Mouse (Mus musculus) cerebellum, postnatal 14 days (tissue): ENCODE measurements around the gene Isca1.
"Not testable (repeated sequence)": the region's sequence is repeated elsewhere in the genome, so short reads cannot be mapped to it uniquely, and the experiment has no call there.

ENCODE experiments used
- DNase-seq, 2 experiments: peaks; one replicate each; pipeline ENCODE4 v3.0.0; 2021; ENCODE audit warnings: mixed read lengths in 2 of 2

Gene Isca1

DNA sequence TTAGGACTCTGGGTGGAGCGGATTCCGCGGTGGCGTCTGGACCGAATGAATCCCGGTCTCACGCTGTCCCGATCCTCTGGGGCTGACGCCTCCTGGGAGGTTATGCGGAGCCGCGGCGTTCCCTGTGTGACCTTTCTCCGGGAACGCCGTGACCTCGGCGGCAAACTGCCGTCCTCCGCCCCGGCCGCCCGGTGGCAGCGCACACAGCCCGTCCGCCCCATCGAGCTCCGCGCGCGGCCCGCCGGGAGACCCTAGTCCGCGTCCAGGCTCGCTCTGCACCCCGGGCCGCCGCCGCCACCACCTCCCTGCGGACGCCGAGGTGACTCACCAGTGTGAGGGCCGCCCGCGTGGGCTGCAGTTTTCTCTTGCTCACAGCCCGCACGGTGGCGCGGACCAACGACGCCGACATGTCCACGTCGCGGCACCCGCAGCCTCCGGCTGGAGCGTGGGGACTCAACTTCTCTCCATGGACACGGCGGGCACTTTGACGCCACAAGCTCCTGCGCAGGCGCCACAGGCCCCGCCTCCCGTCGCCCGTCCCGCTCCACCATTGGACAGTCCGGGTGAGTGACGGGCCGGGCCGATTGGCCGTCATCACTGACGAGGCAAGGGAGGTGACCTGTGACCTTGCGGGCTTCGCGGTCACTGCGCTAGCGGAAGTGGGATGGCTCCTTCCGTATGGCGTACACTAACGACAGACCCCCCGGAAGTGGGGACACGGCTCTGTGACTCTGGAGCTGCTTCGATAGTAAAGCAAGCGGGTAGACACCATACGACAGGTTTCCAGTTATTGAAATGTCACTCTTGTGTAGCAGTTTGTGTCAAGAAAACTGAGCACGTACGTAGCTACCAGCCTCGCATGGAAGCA lies at the start of gene Isca1:
Isca1 (minus strand) TSS at position 515 of the 868 bp plus-strand sequence.
- DNase-seq = peak; percentile 99 to 100

DNA sequence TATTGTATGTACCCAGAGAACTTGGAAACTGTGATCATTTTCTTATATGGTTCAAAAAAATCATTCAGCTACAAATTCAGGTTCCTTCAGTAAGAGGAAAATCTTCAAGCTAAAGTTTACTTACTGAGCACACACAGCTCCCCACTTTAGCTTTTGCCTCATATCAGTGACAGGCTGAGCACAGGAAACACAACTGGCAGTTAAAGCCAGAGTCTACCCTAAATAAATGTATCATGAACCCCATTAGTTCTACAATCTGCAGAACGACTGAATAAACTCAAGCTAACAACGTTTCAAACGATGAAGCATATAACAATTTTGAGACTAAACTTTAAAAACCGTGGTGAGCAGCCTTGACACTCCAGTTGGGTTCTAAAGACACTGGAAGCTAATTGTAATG lies 47.7 kb upstream of the Isca1 start:
- no peak for DNase-seq

DNA sequence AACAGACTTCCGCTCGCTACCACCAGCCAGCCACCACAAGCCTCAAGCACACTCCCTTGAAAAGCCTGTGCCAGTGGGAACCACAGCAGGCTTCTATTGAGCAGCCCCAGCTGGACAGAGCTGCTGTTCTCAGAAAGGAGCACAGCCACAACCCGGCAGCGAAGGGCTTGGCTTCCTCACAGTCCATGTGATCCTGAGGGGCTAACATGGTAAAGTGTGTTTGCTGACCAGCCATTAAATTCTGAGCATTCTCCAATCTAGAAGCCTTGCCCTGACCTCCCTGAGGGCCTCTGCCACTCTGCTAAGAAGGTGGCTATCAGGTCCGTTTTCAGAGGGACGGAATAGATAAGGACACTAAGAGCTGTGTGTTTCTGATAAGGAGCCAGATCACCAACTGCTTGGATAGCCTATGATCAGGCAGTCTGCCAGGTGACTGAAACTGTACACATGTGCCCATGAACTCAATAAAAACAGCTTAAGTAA lies 44.5 kb upstream of the Isca1 start:
- DNase-seq = no peak

DNA sequence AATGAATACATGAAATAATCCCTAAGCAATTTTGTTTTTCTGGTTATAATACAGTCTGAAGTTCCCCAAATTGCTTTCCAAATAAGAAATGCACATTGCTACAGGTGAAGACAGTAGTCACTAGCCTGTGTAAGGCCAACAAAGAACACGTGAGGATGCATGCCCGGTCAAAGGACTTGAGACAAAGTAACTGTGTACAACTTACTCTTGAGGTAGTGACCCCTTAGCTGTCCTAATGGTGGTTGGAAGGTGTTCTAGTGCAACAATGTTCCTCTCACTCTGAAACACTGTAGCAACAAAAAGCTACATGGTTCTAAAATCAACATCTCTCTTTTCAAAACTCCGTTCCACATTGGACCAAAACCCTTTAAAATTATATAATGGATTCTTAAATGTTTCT lies 42.0 kb upstream of the Isca1 start:
- DNase-seq = no peak

DNA sequence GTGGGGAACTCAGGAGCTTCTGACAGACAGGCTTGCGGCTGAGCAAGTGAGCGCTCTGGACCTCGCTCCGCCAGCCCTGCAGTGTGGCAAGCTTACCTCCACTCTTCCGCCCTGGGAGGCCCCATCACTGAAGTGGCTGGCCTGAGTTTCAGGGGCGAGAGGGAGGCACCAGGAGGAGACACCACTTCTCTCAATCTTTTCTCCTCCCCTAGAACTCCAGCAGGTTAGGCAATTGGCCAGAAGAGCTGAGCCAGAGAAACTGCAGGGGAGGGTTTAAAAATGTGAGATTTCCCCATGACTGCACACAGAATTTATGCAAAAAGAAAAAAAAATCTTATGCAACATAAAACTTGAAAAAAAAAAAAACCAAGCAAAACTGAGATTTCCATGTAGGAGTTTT lies 31.4 kb upstream of the Isca1 start:
- peak; percentile 35 to 45 for DNase-seq

DNA sequence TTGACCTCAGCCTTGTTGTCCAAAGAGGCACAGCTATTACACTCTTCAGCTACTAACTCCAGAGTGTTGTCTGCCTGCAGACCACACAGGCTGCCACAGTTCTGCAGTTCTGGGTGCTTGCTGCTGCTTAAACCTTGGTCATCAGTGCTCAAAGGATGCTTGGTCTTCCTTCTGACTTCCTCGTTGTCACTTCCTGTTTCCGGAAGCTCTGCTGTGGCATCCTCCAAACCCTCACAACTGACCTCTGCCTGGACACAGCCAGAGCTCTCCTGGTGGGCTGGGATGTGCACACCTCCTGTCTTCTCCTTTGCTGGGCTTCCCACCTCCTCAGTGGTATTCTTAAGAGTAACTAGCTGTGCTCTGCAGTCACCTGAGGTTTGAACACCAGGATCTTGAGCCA lies 30.5 kb upstream of the Isca1 start:
- no peak for DNase-seq

DNA sequence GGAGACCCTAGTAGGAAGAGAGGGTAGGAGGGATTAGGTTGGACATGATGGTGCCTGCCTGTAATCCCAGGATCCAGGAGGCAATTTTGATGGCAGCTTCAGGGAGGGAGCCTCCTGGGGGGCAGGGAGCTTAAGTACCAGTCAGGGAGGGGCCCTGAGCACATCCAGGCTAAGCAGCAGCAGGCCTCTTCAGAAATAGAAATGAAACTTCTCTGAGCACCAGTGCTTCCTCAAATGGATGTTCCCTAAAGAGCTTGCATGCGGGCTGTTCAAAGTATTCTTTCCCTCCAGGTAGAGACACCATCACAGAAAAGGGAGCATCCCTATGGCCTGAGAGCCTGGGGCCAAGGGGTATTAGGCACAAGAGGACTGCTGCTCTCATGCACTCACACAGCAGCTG lies 28.7 kb upstream of the Isca1 start:
- DNase-seq = no peak

DNA sequence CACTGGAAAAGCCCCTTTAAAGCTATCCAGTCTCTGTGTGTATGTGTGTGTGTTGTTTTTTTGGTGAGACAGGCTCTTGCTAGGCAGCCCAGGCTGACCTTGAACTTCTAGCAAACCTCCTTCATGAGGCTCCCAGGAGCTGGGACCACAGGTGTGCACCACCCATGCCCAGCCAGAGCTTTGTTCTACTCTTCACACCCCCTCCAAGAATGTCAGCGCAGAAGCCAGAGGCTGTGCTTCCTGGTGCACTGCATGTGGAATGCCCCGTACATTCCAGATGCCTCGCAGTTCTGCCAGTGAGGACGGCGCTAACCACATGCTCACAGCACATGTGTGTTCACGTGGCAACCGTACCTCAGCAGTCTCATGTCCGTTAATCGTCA lies 26.8 kb upstream of the Isca1 start:
- DNase-seq = no peak

DNA sequence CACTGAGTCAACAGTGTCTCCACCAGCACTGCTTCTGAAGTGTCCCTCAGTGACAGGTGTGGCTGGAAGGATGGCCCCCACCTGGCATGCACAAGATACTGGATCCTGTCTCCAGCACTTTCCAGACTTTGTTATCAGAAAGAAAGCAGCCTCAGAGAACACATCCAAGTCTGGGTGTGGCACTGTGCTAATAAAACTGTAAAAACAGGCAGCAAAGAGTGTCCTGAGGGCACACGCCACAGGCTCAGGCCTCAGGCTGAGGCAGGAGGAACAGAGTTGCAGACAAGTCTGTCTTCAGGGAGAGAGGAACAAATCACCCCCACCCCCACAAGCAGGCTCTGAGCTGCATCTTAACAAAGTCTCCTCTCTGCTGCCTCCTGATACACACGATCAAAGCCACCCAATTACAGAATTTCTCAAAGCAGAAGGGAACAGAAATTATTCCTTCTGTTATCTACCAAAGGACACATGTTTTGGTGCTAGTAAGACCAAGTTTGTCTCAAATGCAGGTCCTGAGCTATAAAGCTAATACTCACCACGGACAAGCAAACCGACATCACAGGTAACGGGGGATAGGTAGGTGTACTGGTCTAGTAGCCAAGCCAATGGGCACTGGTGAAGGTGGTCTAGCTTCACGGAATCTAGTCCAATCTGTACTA lies 26.3 kb upstream of the Isca1 start:
- no peak for DNase-seq

DNA sequence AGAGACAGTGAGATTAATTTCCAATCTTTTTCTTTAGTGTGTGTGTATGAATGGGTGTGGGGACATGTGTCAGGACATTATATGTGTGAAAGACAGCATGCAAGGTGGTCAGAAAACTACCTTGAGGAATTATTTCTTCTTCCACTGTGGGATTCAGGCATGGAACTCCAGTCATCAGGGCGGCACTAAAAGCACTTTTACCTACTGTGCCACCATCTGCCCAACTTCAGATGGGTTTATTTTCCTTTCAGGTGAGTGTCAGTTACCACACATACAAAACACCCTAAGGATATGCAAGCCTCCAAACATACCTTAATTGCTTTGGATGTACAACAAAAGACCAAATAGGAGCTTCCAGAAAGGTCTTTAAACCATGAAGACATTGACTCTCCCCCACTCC lies 25.2 kb upstream of the Isca1 start:
- peak; percentile 26 to 60 for DNase-seq

DNA sequence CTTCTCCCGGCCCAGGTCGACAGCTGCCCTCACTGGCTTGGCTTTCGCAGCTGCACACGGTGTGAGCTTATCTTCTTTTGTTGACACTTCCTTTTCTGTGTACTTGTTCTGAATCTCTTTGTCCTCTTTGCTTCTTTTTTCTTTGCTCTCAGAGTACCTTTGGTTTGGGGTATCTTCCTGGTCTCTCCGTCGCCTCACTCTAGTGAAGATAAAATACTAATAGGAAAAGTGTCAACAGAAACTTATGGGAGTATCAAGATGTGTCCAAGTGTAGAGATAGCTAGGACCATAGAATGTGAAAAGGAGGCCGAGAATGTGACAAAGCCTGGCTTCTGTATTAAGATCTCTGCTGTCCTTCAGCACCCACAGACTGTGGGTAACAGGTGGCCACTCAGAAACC lies 12.5 kb upstream of the Isca1 start, which contains the start of gene Gm49354:
Gm49354 (minus strand) TSS at position 101 of the 400 bp plus-strand sequence.
- no peak for DNase-seq

DNA sequence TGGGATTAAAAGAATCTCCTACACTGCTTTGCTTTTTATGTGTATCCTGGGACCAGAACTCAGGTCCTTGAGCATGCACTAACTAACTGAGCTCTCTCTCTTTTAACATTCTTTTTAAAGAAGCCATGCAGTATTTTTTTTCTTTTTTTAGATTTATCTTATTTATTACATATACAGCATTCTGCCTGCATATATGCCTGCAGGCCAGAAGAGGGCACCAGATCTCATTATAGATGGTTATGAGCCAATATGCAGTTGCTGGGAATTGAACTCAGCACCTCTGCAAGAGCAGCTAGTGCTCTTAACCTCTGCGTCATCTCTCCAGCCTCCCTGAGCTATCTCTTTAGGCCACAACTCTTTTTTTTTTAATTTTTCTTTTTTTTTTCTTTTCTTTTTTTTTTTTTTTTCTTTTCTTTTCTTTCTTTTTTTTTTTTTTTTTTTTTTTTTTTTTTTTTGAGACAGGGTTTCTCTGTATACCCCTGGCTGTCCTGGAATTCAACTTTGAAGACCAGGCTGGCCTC lies 10.2 kb upstream of the Isca1 start:
- not testable (repeated sequence) for DNase-seq

DNA sequence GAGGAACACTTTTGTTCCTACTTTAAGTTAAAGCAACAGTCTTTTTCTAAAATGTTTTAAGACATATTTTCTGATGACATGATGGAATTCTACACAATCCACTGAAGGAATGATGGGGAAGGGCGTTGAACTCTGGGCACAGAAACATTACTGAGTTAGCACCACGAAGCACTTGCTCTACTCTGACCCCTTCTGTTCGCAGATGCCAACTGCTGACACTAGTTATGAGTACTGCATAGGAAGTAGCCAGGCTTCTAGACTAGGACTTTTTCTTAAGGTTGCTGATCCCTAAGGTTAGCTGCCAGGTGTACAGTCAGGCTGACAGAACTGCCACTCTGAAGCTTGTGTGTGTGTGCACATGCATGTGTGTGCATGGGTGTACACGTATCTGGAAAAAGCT lies 9.6 kb upstream of the Isca1 start:
- no peak for DNase-seq

DNA sequence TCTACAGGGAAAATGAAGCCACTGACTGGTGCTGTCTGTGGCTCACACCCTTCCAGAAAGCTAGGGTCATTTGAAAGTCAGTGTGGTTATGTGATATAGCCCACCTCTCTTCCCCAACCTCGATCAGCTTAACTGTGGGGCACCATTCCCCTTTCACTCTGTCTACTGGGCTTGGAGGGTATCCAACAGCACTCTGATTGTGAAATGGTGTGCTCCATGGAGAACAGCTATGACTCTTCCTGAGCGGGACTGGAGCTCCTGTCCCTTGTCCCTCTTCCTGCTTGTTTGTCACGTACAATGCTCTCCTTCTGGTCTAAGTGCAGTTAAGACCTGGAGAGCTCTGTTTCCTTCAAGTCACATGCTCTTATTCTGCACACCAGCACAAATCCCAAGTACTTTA lies 5.6 kb upstream of the Isca1 start:
- no peak for DNase-seq

DNA sequence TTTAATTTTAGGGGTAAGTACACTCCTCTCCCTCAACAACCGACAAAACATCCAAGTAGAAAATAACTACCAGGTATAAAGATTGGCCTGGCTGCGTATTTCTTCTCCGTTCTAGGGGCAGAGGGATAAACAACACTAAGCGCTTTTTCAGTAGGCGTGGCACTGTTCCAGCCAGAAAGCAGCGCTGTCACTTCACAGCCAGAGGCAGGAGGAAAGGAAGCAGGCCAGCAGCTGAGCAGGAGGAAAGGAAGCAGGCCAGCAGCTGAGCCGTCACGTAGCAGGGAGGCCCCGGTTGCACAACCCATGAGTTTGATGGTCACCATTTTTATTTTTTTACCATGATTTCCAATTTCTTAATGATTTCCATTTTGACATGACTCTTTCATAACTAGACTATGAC lies 1.6 kb upstream of the Isca1 start:
- peak; percentile 57 to 73 for DNase-seq

DNA sequence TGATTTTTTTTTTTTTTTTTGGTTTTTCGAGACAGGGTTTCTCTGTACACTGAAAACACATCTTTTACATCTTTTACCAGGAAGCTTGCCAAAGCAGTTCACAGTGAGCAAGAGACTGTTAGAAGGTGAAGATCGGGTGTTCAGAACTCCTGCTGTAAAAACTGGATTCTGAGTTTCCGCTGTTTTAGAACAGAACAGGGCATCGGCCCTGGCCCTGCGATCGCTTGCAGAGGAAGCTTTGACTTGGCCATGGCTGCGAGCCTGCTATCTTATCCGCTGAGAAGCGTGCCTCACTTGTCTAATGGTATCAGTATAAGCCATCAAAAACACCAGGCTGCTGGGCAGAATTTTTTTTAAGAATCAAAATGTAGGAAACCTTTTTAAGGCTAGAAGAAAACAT lies 1.2 kb upstream of the Isca1 start:
- DNase-seq = peak; percentile 29 to 36

DNA sequence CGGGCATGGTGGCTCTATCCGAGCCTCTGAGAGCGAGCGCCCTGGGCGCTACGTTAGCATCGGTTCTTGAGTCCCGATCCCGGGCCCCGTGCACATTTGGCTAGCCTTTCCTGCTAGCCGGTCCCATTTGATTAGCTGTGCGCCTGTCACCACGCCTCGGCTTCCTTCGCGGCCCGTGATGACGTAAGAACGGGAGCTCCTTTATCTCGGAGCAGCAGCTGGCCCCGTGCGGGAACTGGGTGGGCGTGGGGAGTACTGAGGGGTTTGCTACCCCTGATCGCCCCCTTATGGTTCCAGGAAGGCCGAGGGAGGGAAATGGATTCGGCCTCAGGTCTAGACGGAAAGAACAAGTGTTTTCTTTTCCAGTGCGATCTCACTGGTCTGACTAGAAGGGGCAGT lies 553 bp upstream of the Isca1 start:
- peak; percentile 85 to 87 for DNase-seq

DNA sequence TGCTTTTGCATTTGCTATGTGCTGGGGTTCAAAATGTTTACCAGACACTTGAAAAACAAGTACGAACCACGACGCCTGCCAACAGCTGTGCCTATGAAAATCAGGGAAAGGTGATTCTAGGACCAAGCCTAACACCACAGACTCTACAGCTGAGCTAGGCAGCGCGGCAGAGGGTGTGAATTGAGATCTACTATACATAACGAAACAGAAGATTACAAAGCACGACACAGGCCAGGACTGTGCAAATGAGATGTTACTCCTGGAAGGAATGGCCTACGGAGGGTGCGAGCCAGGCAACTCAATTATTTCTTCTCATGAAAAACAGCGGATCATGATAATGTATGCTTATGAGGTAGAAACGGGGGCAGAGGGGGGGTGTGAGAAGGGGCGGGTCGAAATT lies 1.1 kb downstream of the Isca1 start:
- peak in 1 of 2 experiments; percentile 20 for DNase-seq

DNA sequence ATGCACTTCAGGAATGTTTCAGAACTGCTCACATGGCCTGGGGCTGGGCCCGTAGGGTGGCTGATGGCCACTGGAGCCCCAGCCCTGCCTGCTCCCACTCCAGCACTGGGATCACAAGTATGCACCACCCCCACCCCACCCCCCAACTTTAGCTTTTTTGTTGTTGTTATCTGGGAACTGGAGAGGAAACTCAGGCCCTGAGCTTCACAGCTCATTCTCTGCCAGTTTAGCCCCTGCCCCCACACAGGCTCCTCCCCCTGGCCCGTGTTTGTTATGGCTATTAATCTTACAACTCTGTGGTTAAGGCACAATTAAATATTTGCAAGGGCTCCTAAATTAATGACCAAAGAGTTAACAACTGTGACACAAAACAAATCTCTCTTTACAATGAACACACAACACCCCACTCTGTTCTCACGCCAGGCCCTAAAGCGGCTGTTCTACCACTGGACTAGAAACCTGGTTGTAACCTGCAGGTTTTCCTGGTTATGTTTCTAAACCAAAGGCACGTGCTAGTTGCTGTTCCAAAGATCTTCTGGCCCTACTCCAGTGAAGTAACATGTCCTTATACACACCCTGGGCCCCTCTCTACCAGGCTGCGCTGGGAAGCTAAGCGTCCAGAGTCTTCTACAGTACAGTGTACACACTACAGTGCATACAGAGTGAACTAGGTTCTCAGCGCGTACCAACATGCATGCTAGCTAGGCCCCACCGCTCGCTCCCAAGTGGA lies 2.7 kb downstream of the Isca1 start:
- DNase-seq = no peak

DNA sequence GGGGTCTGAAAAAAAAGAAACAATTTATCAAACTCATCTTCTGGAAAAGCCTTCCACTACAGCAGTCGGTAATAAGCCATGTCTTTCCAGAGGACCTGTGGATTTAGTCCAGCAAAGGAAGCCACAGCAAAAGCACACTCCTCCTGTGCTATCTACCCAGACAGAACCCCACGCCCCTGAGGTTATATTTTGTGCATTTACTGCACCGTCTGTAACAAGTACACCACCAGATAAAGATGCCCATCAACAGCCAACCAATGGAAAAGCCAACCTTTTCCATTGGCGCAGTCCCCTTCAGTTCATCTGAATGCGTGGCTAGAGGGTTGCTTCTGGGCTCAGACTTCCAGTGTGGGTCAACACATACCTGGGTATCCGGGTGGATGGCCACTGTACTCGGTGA lies 6.8 kb downstream of the Isca1 start:
- DNase-seq = no peak

DNA sequence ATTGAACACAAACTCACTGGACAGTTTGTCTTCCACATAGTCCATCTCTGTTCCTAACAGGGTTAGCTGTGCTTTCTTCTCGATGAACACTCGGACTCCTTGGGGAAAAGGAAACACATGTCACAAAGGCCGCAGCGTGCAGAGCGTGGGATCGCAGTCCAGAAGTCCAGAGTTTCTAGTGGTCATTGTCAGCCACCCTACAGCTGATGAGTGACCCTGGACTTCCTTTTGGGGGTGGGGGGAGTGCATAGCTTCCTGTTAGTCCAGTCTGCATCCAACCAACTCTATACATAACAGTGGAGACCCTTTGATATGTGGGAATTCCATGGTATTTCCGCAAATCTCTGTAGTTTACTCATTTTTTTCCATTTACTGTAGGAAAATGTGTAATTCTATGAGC lies 12.7 kb downstream of the Isca1 start:
- no peak for DNase-seq

DNA sequence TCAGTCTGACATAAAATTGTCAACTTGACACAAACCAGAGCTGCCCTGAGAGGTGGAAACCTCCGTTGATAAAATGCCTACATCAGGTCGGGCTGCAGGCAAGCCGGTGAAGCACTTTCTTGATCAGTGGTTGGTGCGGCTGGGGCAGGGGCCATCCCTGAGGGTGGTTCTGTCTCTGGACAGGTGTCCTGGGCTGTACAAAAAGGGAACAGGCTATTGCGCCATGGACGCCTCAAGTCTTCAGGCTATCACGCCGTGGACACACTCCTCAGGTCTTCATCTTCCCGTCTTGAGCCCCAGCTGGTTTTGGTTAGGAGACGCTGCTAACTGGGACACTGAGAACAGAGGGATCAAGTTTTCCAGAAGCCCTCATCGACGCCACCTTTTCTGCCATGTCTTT lies 19.3 kb downstream of the Isca1 start:
- no peak for DNase-seq

DNA sequence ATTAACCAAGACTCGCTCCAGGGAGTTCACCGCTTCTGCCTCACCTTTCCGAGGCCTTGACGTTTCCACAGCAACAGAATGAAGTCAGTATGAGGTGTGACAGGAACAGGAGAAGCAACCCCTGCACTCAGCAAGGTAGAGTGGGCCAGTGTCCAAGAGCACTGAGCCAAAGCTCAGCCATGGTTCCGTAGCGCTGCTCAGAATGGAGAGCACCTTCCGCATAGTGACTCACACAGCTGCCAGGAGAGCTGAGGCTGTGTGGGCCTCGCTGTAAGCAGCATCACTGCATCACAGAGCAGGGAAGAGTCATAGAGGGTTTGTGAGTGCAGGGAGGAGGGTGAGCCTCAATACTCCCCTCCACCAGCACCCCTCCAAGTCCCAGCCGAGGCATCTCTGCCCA lies 22.9 kb downstream of the Isca1 start, which contains the start of gene 1700014D04Rik:
1700014D04Rik (minus strand) TSS at position 42 of the 400 bp plus-strand sequence.
- peak in 1 of 2 experiments; percentile 41 for DNase-seq
